Mouse (Mus musculus) sigmoid colon, adult 10 weeks (tissue): ENCODE data around the gene Ndrg2. TPM values are rescaled to one million over a fixed set of nuclear protein-coding genes. Genes with fewer than 3 reads are reported as not detected.

Source experiments
- polyA plus RNA-seq: library from polyadenylated mRNA; stranded (reverse); fragments of 350-450 nt; fragmentation: Illumina TruSeq; extraction: RNeasy Lipid Tissue Mini Kit (QIAGEN cat#74804); gene quantifications from one replicate; pipeline ENCODE4 v1.2.3, GENCODE M21; 2014; ENCODE audit warnings: low read depth, low replicate concordance

Gene Ndrg2
- polyA plus RNA-seq: 246 TPM

DNA sequence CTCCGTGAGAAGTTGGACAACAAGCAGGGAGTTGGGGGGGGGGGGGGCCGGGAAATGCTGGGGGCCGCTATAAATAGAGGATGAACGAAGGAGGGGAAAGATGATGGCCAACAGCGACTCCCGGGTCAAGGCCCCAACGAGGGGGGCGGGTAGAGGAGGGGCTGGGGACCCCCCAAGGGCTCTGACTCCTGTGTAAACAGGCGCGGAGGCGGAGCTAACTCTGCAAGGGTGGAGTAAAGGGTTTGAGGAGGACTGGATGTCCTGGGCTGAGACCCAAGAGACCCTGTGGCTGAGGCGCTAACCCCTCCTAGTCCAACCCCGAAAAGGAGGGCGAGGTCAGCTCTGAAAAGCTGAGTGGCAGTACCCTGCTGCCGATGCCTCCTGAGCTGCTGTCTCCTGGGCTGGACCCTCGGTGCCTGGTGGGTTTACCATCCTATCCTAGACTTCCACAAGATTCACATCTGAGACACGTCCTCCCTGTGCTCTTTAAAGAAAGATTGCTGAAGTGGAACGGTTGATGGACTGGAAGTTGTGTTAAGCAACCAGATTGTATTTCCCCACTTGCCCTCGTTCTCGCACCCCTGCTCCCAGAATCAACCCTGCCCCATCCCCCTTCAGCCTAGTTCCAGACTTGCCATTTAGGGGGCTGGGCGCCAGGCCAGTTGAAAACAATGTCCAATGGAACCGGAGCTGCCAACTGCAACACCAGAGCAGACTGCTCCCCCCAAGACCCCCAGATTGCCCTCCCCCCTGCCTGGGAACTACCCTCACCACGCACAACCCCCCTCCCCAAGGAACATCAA is at the start of gene Ndrg2:
TSS of gene Ndrg2 (minus strand) at position 199 of the 803 bp plus-strand sequence.

DNA sequence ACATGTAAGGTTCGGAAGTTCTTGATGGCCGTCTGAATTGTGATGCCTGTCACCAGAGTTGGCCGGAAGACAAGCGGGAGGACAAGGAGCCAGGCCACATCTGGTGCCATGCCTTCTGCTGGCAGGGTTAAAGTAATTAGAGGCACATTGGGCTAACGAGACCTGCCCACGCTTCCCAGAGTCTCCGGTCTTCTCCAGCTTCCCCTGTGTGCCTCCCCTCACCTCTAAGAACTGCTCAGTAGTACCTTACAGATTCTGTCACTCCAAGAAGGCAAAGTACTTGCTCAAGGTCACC is 8.6 kb upstream of the Ndrg2 start, which contains the start of gene Rnase13:
TSS of gene Rnase13 (minus strand) at position 203 of the 295 bp plus-strand sequence.

DNA sequence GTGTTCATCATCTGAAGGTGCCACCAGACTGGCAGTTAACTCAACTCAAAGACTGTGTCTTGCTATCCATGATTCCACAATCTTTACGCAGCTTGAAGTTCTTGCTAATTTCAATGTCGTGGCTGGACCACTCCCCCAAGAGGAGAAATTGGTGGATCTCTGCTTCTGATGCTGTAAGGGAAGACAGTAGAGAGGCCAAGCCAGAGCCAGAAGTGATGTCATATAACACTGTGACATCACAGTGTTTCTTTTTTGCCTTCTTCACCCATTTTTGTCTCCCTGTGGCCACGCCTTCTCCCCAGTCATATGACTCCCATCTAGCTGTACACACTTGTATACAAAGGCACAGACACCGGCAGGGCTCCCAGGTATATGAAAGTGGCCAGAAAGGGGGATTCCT is 4.2 kb upstream of the Ndrg2 start, which contains the start of gene Tppp2:
TSS of gene Tppp2 (plus strand) at position 301 of the 400 bp plus-strand sequence.

DNA sequence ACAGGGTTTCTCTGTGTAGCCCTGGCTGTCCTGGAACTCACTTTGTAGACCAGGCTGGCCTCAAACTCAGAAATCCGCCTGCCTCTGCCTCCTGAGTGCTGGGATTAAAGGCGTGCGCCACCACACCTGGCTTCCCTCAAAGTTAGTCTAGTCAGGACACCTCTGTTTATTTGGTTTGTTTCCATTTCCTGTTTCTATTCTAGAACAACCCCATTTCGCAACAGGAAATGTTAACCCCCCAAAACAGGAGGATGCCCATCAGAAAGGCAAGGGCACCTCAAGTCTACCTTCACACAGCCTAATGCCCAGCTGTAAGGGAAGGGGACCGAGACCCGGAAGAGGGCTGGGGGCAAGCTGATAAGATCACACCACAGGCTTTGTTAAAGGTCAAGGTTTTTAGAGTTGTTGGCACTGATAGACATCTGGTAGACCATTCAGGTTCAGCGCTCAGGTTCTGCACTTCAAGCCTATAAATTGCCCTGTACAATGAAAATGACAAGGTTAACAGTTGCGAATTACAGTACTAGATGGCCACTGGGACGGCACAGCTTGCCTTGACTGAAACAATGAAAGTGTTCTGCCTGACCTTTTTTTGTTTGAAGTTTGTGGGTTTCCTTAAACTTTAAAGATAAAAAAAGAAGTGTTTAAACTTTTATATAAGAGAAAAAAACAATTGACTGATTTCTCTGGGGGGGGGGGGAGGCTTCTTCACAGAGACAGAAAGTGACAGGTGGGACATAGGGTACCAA is 21.6 kb downstream of the Ndrg2 start, which contains the start of gene Slc39a2:
TSS of gene Slc39a2 (plus strand) at position 699 of the 749 bp plus-strand sequence.

DNA sequence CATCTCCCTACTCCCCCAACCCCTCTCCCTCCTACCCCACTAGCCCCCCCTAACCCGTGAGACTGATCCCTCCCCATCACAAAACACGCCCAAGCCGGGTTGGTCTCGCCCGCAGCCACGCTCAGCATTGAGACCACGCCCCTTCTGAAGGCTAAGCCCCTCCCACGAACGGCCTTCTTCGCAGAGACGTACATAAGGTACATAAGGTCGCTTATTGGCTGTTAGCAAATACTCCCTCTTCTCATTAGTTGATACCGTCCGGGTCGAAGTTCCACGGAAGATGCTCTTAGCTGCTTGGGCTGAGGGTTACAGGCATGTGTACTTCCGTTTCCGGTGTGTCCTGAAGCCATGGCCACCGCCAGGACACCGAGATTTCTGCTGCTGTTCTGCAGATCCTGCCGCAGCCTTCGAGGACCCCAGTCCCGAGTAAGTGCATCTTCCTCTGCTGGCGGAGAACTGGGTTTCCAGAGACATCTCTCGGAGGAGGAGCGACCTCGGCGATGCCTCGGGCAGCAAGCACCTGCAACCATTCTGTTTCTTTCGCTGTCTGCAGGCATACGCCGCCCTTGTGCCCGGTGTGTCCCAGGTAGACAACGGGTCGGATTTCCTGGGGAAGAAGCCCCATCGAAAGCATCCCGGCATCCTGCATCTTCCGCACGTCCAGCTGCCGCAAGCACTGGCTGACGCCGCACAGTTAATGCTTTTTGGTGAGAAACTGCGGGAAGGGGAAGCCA is 29.2 kb downstream of the Ndrg2 start, which contains the start of gene Mettl17:
TSS of gene Mettl17 (plus strand) at position 245 of the 734 bp plus-strand sequence.

Other genes starting within 250 kb of the Ndrg2 start
- gene Gm17079, start 218.7 kb downstream of the Ndrg2 start, polyA plus RNA-seq: not detected
- gene Gm5800, start 197.0 kb downstream of the Ndrg2 start, polyA plus RNA-seq: not detected
- 194 TPM for gene Ang4, start 140.6 kb downstream of the Ndrg2 start, polyA plus RNA-seq
- 0.32 TPM for gene AY358078, start 114.1 kb downstream of the Ndrg2 start, polyA plus RNA-seq
- not detected for gene Ear6, start 60.5 kb downstream of the Ndrg2 start, polyA plus RNA-seq
- 11.0 TPM for gene Mettl17, start 29.3 kb downstream of the Ndrg2 start, polyA plus RNA-seq
- 1.6 TPM for gene Slc39a2, start 21.3 kb downstream of the Ndrg2 start, polyA plus RNA-seq
- gene Tppp2, start 4.3 kb upstream of the Ndrg2 start, polyA plus RNA-seq: not detected
- not detected for gene Rnase13, start 8.6 kb upstream of the Ndrg2 start, polyA plus RNA-seq
- 6.1 TPM for gene Arhgef40, start 70.6 kb upstream of the Ndrg2 start, polyA plus RNA-seq
- 3.0 TPM for gene Tmem253, start 101.5 kb upstream of the Ndrg2 start, polyA plus RNA-seq
- gene Zfp219, start 106.6 kb upstream of the Ndrg2 start, polyA plus RNA-seq: 1.7 TPM
- gene Olfr221, start 128.3 kb upstream of the Ndrg2 start, polyA plus RNA-seq: not detected
- gene Hnrnpc, start 189.9 kb upstream of the Ndrg2 start, polyA plus RNA-seq: 368 TPM
- gene Rpgrip1, start 196.5 kb upstream of the Ndrg2 start, polyA plus RNA-seq: 5.5 TPM